Mouse (Mus musculus) liver, embryonic 12.5 days (tissue): ENCODE measurements around the gene Ubtd1. TPM values are rescaled to one million over a fixed set of nuclear protein-coding genes. Genes with fewer than 3 reads are reported as not detected.

Experiments
- ATAC-seq: fragments of 200-750 bp; cut with Nextera tagmentation; 2 replicates; pipeline ENCODE4 v1.8.0; 2017; ENCODE audit warnings: moderate number of reproducible peaks, mild to moderate bottlenecking, moderate library complexity
- H3K27ac ChIP-seq: fragments of 300-500 bp; sonication (generic); 2 replicates; pipeline ENCODE4 v1.5.1; 2016; ENCODE audit warnings: mild to moderate bottlenecking
- H3K27me3 ChIP-seq: fragments of 300-500 bp; sonication (generic); replicated peaks from 2 replicates; pipeline ENCODE4 v1.6.1; 2016; ENCODE audit warnings: mild to moderate bottlenecking, moderate library complexity
- H3K36me3 ChIP-seq: fragments of 300-500 bp; sonication (generic); 2 replicates; pipeline ENCODE4 v1.6.1; 2016; ENCODE audit warnings: mild to moderate bottlenecking, moderate library complexity
- H3K4me1 ChIP-seq: fragments of 300-500 bp; sonication (generic); 2 replicates; pipeline ENCODE4 v1.6.1; 2016
- H3K4me2 ChIP-seq: fragments of 300-500 bp; sonication (generic); 2 replicates; pipeline ENCODE4 v1.6.1; 2016; ENCODE audit warnings: mild to moderate bottlenecking, moderate library complexity
- H3K4me3 ChIP-seq: fragments of 300-500 bp; sonication (generic); 2 replicates; pipeline ENCODE4 v1.5.1; 2016; ENCODE audit warnings: mild to moderate bottlenecking, moderate library complexity
- H3K9ac ChIP-seq: fragments of 300-500 bp; sonication (generic); 2 replicates; pipeline ENCODE4 v1.6.1; 2016; ENCODE audit warnings: mild to moderate bottlenecking, moderate library complexity
- H3K9me3 ChIP-seq: fragments of 300-500 bp; sonication (generic); replicated peaks from 2 replicates; pipeline ENCODE4 v1.6.1; 2016; ENCODE audit warnings: mild to moderate bottlenecking, moderate library complexity
- WGBS: fragments of 180-500 bp; shearing (Covaris S2); methylation state at CpG from one replicate; pipeline ENCODE4 v1.1.7; 2016; ENCODE audit not compliant: insufficient replicate concordance; 5-methylcytosine and 5-hydroxymethylcytosine counted together
- polyA plus RNA-seq: library from polyadenylated mRNA; unstranded; fragments of >200 nt; fragmentation: Nextera tagmentation; extraction: Ambion mirVana; gene quantifications from 2 replicates; pipeline ENCODE4 v1.2.1, GENCODE M21; 2016

Gene Ubtd1
- polyA plus RNA-seq, 1 experiment from 2014 or later = 5.6 TPM

DNA sequence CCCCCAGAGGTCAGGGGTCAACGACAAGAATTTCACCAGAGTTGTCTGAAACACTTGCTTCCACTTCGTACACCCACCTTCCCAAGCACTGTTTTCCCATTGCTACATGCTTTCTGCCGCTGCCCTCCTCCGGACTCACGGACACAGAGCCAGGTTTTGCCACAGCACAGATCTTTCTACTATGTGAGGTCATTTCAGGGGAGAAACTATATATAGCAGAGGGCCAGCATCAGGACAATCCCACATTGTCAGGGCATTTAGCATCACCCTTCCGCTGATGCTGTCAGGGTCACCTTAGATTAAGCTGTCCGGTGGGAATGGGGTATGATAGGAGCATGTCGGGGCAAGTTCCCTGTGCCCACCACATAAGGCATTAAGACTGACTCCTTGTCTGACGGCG, 15.5 kb downstream of the Ubtd1 start:
- Histone ChIP-seq H3K4me1 (peaks cover 33% of the 10 kb centered on the region), H3K9me3 (no peaks in the 10 kb centered on the region), H3K4me3 (no peak overlapping the region), H3K36me3 (no peaks in the 10 kb centered on the region), H3K9ac (no peak overlapping the region), H3K27ac (no peak overlapping the region), H3K27me3 (no peaks in the 10 kb centered on the region), H3K4me2 (no peak overlapping the region)
- ATAC-seq = no peak
- WGBS = 80% methylated on average over 10 of the region's 10 CpGs

DNA sequence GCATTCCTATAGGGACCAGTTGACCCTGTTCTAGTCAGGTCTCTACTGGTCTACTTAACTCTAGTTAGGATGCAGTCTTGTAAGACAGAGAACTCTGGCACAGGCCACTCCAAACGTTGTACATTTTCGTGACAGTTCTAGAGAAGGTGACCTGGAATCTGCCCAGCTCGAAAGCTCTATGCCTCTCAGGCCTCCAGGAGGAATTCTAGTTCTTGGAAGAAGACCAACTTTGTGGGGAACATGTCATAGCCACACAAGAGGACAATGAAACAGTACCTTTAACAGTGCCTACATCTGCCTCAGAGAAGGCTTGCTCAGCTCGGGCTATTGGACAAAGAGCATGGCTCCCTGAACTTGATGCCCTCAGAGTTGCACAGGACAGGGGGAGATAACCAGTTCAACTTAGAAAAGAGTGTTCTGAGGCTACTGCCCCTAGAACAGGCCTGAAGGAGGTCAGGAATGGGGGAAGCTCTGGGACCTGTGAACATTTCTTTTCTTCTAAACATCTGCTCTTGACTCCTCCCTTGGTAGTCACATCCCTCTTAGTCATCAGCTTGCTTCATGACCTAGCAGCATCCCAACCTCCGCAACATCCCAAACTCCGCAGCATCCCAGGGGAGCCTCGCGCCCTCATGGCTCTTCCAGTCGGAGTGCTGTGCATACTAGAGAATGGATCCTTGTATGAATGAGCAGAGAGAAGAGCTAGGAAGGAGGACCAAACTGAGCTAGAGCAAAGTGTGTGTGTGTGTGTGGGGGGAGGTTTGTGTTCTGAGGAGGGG, 17.4 kb downstream of the Ubtd1 start:
- Histone ChIP-seq H3K9ac (no peak overlapping the region), H3K27me3 (no peaks in the 10 kb centered on the region), H3K36me3 (no peaks in the 10 kb centered on the region), H3K4me3 (no peak overlapping the region), H3K27ac (no peak overlapping the region), H3K9me3 (no peaks in the 10 kb centered on the region), H3K4me1 (peaks cover 26% of the 10 kb centered on the region), H3K4me2 (no peak overlapping the region)
- no peak for ATAC-seq
- 73% methylated on average over 9 of the region's 9 CpGs for WGBS

DNA sequence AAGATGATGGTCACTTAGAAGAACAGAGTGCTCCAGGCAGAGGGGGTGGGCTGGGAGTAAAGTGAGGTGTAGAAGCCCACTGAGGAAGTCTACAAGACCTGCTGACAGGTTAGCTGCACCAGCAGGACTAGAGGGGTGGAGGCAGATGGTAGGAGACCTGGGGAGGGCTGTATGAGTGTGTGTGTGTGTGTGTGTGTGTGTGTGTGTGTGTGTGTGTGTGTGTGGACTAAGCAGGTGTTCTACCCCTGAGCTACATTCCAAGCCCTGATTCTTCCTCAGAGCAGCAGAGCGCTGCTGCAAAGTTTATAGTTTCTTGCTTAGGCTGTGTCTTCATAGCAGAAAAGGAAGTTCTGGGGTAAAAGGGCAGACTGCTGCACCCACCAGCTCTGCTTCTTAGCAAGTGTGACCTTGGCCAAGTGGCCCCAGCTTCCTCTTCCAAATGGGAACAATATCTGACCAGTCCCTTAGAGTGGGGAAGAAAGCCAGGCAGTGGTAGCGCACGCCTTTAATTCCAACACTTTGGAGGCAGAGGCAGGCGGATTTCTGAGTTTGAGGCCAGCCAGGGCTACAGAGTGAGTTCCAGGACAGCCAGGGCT, 18.2 kb downstream of the Ubtd1 start:
- Histone ChIP-seq H3K9me3 (no peaks in the 10 kb centered on the region), H3K36me3 (no peaks in the 10 kb centered on the region), H3K4me1 (peaks cover 28% of the 10 kb centered on the region), H3K4me2 (no peak overlapping the region), H3K9ac (no peak overlapping the region), H3K27me3 (no peaks in the 10 kb centered on the region), H3K4me3 (no peak overlapping the region), H3K27ac (no peak overlapping the region; the same call in 1 of the 2 replicates)
- ATAC-seq = no peak
- WGBS = 48% methylated on average over 4 of the region's 4 CpGs

DNA sequence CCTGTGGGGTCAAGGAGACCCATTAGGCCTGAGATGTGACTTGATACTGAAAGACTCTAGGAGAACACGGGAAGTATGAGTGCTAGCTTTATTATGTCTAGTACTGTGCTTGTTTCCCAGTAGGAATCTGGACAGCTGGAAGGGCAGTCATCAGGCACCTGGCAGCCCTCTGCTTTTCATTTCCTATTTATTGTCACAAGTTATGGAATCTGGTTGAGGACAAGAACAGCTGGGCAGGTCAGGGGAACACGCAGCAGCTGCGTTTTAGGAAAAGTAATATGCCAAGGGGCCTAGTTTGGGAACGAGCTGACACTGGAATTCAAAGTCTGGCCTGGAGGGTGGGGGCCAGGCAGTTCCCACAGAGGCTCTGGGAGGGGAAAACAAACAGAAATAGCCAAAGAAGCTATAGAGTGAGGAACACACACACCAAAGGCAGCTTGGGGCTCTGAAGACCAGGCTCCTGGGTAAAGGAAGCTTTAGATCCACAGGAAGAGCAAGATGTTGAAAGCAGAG, 18.9 kb downstream of the Ubtd1 start:
- Histone ChIP-seq H3K9ac (no peak overlapping the region), H3K9me3 (no peaks in the 10 kb centered on the region), H3K27ac (peak overlapping the region; percentile 20), H3K4me1 (peaks cover 35% of the 10 kb centered on the region), H3K4me3 (no peak overlapping the region), H3K27me3 (no peaks in the 10 kb centered on the region), H3K36me3 (no peaks in the 10 kb centered on the region), H3K4me2 (no peak overlapping the region)
- 56% methylated on average over 4 of the region's 4 CpGs for WGBS
- no peak for ATAC-seq

DNA sequence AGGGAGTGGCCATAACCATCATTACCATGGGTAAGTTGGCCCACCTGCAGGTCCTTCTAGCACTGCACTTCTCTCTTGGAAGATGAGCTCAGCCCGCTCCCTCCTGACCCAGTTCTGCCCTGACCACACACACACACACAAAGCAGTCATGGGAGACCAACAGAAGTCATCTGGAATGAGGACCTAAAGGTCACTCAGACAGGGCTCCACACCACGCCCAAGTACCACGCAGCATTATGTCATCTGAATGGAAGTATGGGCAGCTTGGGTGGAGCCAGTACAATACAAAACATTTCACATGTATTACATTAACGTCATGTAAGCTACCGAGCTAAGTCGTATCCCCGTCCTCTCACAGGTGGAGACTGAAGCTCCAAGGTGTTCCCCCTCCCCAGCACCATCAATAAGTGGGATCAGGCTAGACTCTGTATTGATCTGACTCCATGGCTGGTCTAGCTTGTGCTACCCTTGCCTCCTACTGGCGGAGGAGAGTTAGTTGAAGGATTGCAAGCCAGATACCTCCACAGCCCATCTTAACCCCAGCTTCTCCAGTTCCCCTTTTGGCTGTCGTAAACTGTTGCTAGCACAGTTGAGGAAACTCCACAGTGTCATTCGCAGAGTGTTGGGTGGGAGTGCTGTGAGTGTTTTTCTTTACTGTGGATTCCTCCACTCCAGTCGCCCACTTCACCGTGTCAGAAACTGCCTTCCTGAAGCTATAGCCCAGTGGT, 19.9 kb downstream of the Ubtd1 start:
- H3K27ac ChIP-seq = peak overlapping the region; percentile 20; the same call in 1 of the 2 replicates
- ATAC-seq = no peak
- no peaks in the 10 kb centered on the region for H3K9me3 ChIP-seq
- H3K9ac ChIP-seq = no peak overlapping the region
- H3K36me3 ChIP-seq = no peaks in the 10 kb centered on the region
- H3K27me3 ChIP-seq = no peaks in the 10 kb centered on the region
- H3K4me1 ChIP-seq = peaks cover 44% of the 10 kb centered on the region
- H3K4me3 ChIP-seq = no peak overlapping the region
- WGBS = 68% methylated on average over 12 of the region's 12 CpGs
- no peak overlapping the region for H3K4me2 ChIP-seq

DNA sequence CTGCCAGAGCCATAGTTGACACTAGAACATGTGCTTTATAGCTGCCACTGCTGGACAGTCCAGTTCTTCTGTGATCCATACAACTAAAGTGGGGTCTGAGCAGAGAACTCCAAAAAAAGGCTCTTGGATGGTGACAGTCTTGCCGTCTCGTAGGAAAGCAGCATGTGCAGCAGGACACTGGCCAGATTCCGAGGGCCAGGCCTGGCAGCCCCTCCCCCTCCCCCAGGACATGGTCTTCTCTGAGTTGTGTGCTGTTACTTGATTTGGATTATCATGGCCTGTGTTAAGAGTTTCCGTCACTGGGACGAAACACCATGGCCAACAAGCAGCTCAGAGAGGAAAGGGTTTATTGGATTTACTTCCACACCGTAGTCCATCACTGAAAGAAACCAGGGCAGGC, 22.7 kb downstream of the Ubtd1 start:
- Histone ChIP-seq H3K27me3 (no peaks in the 10 kb centered on the region), H3K27ac (no peak overlapping the region), H3K4me3 (no peak overlapping the region), H3K36me3 (no peaks in the 10 kb centered on the region), H3K9me3 (no peaks in the 10 kb centered on the region), H3K4me2 (no peak overlapping the region), H3K9ac (no peak overlapping the region), H3K4me1 (peaks cover 51% of the 10 kb centered on the region)
- 53% methylated on average over 6 of the region's 6 CpGs for WGBS
- no peak for ATAC-seq

DNA sequence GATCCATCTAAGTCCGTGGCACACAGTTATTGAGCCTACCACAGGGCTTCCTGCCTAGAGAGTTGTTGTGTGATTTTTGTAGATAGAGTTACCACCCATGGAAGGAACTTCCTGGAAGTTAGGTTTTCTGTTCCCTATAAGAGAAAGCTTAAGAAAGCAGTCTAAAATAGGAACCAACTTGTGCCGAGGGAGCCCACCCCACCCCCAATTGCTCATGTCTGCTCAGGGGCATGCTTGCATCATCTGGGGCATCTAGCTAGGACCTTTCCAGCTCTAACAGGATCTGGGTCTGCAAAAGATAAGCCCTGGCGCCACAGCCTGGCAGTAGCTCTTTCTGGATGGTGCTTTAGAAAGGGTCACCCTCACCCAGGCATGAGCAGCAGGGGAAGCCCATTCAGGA, 24.1 kb downstream of the Ubtd1 start:
- Histone ChIP-seq H3K4me3 (no peak overlapping the region), H3K9ac (no peak overlapping the region), H3K27ac (peak overlapping the region; percentile 18; the same call in 1 of the 2 replicates), H3K9me3 (no peaks in the 10 kb centered on the region), H3K27me3 (no peaks in the 10 kb centered on the region), H3K36me3 (no peaks in the 10 kb centered on the region), H3K4me1 (peaks cover 39% of the 10 kb centered on the region), H3K4me2 (no peak overlapping the region; the same call in 1 of the 2 replicates)
- no peak for ATAC-seq
- WGBS = 18% methylated on average over 3 of the region's 3 CpGs

DNA sequence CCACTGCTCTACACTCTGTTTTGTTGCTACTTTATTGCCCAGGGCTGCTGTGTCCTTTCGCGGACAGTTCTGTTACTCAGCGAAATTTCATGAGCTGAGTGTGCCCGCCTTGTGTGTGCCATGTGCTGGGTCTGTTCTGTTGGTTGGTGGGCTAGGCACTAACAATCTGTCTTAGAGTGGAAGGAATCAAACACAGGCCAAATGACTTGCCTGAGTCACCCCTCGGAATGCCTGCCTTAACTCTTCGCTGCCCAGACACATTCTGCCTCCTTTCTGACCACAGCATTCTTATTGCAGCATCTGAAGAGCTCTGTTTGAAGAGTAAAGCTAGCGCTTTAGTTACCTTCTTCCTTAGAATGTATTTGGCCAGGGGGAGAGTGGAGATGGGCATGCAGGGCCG, 25.0 kb downstream of the Ubtd1 start:
- Histone ChIP-seq H3K4me1 (peaks cover 29% of the 10 kb centered on the region), H3K4me3 (no peak overlapping the region), H3K9ac (no peak overlapping the region), H3K36me3 (no peaks in the 10 kb centered on the region), H3K9me3 (no peaks in the 10 kb centered on the region), H3K27ac (no peak overlapping the region), H3K27me3 (no peaks in the 10 kb centered on the region), H3K4me2 (no peak overlapping the region)
- WGBS = 60% methylated on average over 8 of the region's 8 CpGs
- ATAC-seq = no peak

DNA sequence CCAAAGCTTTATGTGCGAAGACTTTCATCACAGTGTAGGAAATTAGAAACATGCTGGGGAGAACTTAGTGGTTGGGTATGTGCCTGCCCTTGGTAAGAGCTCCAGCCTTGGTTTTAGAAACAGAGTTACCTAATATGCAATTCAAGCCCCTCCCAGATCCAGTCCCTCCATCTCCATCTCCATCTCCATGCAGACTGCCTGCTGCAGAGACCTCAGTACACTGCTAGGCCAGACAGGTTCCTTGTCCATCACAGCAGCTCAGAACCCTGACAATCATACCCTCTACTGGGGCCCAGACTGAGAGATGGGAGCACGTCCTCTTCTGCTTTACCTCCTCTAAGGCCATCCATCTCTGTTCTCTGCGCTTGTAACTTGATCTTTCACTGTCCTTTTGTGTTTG, 27.0 kb downstream of the Ubtd1 start:
- 52% methylated on average over 3 of the region's 3 CpGs for WGBS
- Histone ChIP-seq H3K36me3 (0 out of 2 replicates have a peak, but pooled peaks cover 5% of the 10 kb centered on the region), H3K27me3 (no peaks in the 10 kb centered on the region), H3K4me1 (peaks cover 29% of the 10 kb centered on the region), H3K4me3 (no peak overlapping the region), H3K27ac (no peak overlapping the region), H3K4me2 (no peak overlapping the region), H3K9ac (no peak overlapping the region), H3K9me3 (no peaks in the 10 kb centered on the region)
- no peak for ATAC-seq

DNA sequence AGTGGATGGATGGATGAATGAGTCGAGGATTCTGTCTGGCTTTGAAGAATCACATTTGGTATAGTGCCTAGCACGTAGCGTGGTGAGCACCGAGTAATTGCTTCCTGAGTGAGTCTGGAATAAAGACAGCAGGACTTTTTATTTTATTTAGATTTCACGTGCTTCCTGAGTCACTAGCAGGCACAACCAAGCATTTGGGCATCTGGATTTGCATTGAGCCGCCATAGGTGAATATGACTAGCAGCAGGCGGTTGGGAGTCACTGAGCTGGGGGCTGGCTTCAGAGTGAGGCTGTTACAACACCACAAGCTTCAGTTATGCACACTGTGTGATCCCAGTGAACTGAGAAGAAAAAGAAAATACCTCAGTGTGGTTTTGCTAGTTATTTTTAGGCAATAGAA, 27.5 kb downstream of the Ubtd1 start:
- 0 out of 2 replicates have a peak, but pooled peaks cover 5% of the 10 kb centered on the region for H3K36me3 ChIP-seq
- no peak overlapping the region for H3K4me2 ChIP-seq
- H3K27ac ChIP-seq = no peak overlapping the region
- no peak overlapping the region for H3K9ac ChIP-seq
- H3K9me3 ChIP-seq = no peaks in the 10 kb centered on the region
- H3K4me3 ChIP-seq = no peak overlapping the region
- 68% methylated on average over 7 of the region's 7 CpGs for WGBS
- no peaks in the 10 kb centered on the region for H3K27me3 ChIP-seq
- H3K4me1 ChIP-seq = peaks cover 29% of the 10 kb centered on the region
- no peak for ATAC-seq

DNA sequence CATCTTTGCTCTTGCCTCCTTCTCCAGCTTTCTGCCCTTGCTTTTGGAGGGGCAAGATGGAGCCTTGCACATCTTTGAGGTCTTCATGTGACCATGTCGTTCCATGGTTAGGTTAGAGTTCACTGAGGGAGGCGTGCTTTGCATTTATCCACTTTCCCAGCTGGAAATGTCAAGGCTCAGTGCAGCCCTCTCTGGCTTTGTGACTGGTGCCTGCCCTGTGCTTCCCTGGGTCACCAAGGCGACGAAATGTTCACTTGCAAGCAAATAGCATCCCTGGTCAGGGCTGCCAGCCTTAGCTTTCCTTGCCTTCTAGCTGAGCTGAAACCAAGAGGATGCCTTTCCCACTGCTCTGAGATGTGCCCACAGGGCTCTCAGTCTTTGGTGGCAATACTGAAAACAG, 28.9 kb downstream of the Ubtd1 start:
- Histone ChIP-seq H3K27ac (no peak overlapping the region), H3K36me3 (0 out of 2 replicates have a peak, but pooled peaks cover 5% of the 10 kb centered on the region), H3K9me3 (no peaks in the 10 kb centered on the region), H3K27me3 (no peaks in the 10 kb centered on the region), H3K4me3 (no peak overlapping the region), H3K9ac (no peak overlapping the region), H3K4me2 (no peak overlapping the region), H3K4me1 (peaks cover 20% of the 10 kb centered on the region)
- no peak for ATAC-seq
- WGBS = 66% methylated on average over 4 of the region's 4 CpGs

DNA sequence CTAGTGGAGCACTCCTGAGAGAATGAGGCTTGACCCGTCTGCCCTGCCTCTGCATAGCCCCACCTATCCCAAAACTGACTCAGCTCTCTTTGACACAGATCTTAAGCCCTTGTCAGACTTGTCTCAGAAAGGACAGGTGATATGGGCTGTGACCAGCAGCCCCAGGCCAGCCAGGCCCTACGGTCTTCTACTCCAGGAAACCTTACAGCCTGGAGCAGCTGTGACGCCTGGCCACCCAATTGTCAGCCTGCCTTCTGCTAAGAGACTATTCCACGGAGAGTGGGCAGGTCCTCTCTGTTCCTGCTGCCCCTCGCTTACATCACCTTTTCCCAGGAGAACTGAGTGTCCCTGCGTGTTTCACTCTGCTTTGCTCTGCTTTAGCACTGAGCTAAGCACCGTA, 29.6 kb downstream of the Ubtd1 start:
- Histone ChIP-seq H3K4me1 (peaks cover 13% of the 10 kb centered on the region), H3K9me3 (no peaks in the 10 kb centered on the region), H3K36me3 (0 out of 2 replicates have a peak, but pooled peaks cover 5% of the 10 kb centered on the region), H3K27me3 (no peaks in the 10 kb centered on the region), H3K9ac (no peak overlapping the region), H3K27ac (no peak overlapping the region), H3K4me3 (no peak overlapping the region), H3K4me2 (no peak overlapping the region)
- no peak for ATAC-seq
- 66% methylated on average over 7 of the region's 7 CpGs for WGBS
